Mouse (Mus musculus) lung, postnatal 10 days (tissue): Measurements from ENCODE around the gene Mef2b.

Source experiments
- DNase-seq: peaks from one replicate; pipeline ENCODE4 v3.0.0; 2021

The Mef2b gene

GRCm38 (mm10) chr8:70181212-70181902, 41.8 kb downstream of the Mef2b start:
- DNase-seq = no peak

- no peak for DNase-seq
These were observed 42.4 kb downstream of the Mef2b start for GRCm38 (mm10) chr8:70181903-70182252.

- DNase-seq = no peak
These were observed 43.7 kb downstream of the Mef2b start for GRCm38 (mm10) chr8:70183194-70183593.

GRCm38 (mm10) chr8:70188707-70189106, 49.2 kb downstream of the Mef2b start:
- DNase-seq = no peak

- DNase-seq = no peak
These were observed 53.7 kb downstream of the Mef2b start for GRCm38 (mm10) chr8:70193238-70193637.

- DNase-seq = peak; percentile 38
These were observed 54.7 kb downstream of the Mef2b start for GRCm38 (mm10) chr8:70194191-70194590.

GRCm38 (mm10) chr8:70195762-70196161, 56.3 kb downstream of the Mef2b start:
- DNase-seq = no peak

- no peak for DNase-seq
These were observed 58.1 kb downstream of the Mef2b start for GRCm38 (mm10) chr8:70197603-70198002.

GRCm38 (mm10) chr8:70200098-70200681, 60.7 kb downstream of the Mef2b start:
- DNase-seq = peak; percentile 81

GRCm38 (mm10) chr8:70201417-70201816, 61.9 kb downstream of the Mef2b start:
- DNase-seq = no peak

GRCm38 (mm10) chr8:70203072-70203471, 63.6 kb downstream of the Mef2b start:
- DNase-seq = no peak

- DNase-seq = no peak
These were observed 65.2 kb downstream of the Mef2b start for GRCm38 (mm10) chr8:70204757-70205156.

- no peak for DNase-seq
These were observed 68.6 kb downstream of the Mef2b start for GRCm38 (mm10) chr8:70208130-70208529.

- DNase-seq = peak; percentile 76
These were observed 71.0 kb downstream of the Mef2b start for GRCm38 (mm10) chr8:70210538-70210937.

GRCm38 (mm10) chr8:70211275-70211674, 71.8 kb downstream of the Mef2b start:
- no peak for DNase-seq

GRCm38 (mm10) chr8:70211726-70212111, 72.2 kb downstream of the Mef2b start:
- DNase-seq = peak; percentile 45

GRCm38 (mm10) chr8:70212112-70213055, 72.9 kb downstream of the Mef2b start, which contains the start of gene Slc25a42:
Gene Slc25a42, minus strand, starts transcription at chr8:70212305.
- peak; percentile 100 for DNase-seq

- DNase-seq = no peak
These were observed 74.9 kb downstream of the Mef2b start for GRCm38 (mm10) chr8:70214411-70214810.

- no peak for DNase-seq
These were observed 75.6 kb downstream of the Mef2b start for GRCm38 (mm10) chr8:70215092-70215491.

GRCm38 (mm10) chr8:70216161-70216560, 76.7 kb downstream of the Mef2b start:
- DNase-seq = peak; percentile 69

- DNase-seq = peak; percentile 91
These were observed 77.1 kb downstream of the Mef2b start for GRCm38 (mm10) chr8:70216566-70216965.
